Comparison of ENCODE assay signal across 18 mouse cellular contexts in the genomic region with DNA sequence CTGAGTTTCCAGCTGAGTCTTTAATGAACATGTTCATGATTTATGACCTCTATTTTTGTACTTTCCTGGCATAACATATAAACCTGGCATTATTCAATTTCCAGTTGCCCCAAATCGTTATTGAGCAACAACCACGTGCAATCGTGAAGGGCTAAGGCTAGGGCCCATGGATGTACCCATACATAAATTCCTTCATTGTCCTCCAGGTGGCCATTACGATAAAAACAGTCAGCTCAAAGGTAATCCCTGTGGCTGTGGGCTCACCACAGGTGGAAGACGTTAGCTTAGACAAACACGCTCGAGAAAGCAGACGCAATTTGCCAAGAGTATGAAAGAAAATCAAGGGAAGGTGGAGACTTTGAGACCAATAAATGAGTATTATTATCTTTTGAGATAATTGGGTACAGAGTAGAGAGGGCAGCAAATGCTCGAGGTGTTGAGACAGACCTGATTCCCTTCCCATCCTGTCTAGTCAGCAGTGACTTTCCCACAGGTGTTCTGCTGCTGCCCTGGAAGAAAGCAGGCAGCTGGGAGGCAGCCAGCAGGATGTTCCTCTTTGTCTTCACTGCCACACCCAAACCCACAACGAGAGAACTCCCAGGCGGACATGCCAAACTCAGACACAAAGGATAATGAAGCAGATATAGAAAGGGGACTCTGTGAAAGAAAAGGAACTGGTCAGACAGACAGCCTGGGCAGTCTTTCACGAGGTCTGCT.
DNase-seq lines count a peak whose midpoint lies in the region; ATAC-seq and TF ChIP-seq lines count a peak whose summit lies in the region.
"Had no signal": no experiment of that assay in that cellular context is flagged by ENCODE, and none has a peak within 500 bp of the region (broad histone marks: within the 10 kb centered on the region; RNA-seq: fewer than 3 reads in every experiment).

No protein-coding gene starts in this region.

- TF ChIP-seq RAD21 in MEL (IDR thresholded peaks at IDR 0.05; ENCODE audit: low read depth, low read length), result no peak; the same call in 1 of the 2 replicates

- no peak for ATAC-seq in embryonic facial prominence, embryonic 11.5 days (replicated peaks; ENCODE audit: insufficient number of reproducible peaks, low FRiP score, low TSS enrichment, low read depth)
- ATAC-seq in monocyte, adult 5-6 weeks (replicated peaks; ENCODE audit: insufficient number of reproducible peaks, low FRiP score, low TSS enrichment, poor library complexity, severe bottlenecking), result 0 out of 2 replicates have a peak, but pooled peaks have one; percentile 13
- ATAC-seq in forebrain, embryonic 13.5 days, result no peak
- ATAC-seq: midbrain, embryonic 15.5 days had no signal

- H3K9ac ChIP-seq in embryonic facial prominence, embryonic 11.5 days (replicated peaks; ENCODE audit: low read length), result no peak overlapping the region
- H3K9ac ChIP-seq in MEL (ENCODE audit: control insufficient read depth, low read depth, low read length, poor library complexity, severe bottlenecking), result no peak overlapping the region
- no peak overlapping the region for H3K9ac ChIP-seq in forebrain, embryonic 13.5 days
- H3K9ac ChIP-seq: hindbrain, embryonic 15.5 days; kidney, embryonic 15.5 days; limb, embryonic 12.5 days; liver, embryonic 15.5 days; midbrain, embryonic 15.5 days had no signal

- WGBS in embryonic facial prominence, embryonic 11.5 days, result 51% methylated on average over 12 of the region's 12 CpGs
- 56% methylated on average over 12 of the region's 12 CpGs for WGBS in embryonic facial prominence, embryonic 10.5 days
- 60% methylated on average over 12 of the region's 12 CpGs for WGBS in forebrain, embryonic 13.5 days

- no peaks in the 10 kb centered on the region for H3K79me2 ChIP-seq in MEL (ENCODE audit: control insufficient read depth, insufficient read depth, low read length, poor library complexity)

- no peak overlapping the region for H3K4me3 ChIP-seq in embryonic facial prominence, embryonic 11.5 days (ENCODE audit: low read depth, low read length)
- H3K4me3 ChIP-seq in embryonic facial prominence, embryonic 10.5 days, result no peak overlapping the region
- H3K4me3 ChIP-seq in MEL (ENCODE audit: control insufficient read depth in 1 of 2, insufficient read depth in 1 of 2, low read depth in 2 of 2, low read length in 2 of 2), result no peak overlapping the region
- H3K4me3 ChIP-seq in forebrain, embryonic 13.5 days, result no peak overlapping the region
- H3K4me3 ChIP-seq: hindbrain, embryonic 15.5 days; kidney, embryonic 15.5 days; limb, embryonic 12.5 days; liver, embryonic 15.5 days; midbrain, embryonic 15.5 days had no signal

- peak in 1 of 2 experiments; percentile 41; a peak in 3 of 4 replicates for TF ChIP-seq EP300 in MEL (IDR thresholded peaks at IDR 0.05; ENCODE audit: low read depth in 1 of 2, low read length in 2 of 2)

- no peaks in the 10 kb centered on the region for H3K4me1 ChIP-seq in embryonic facial prominence, embryonic 11.5 days (ENCODE audit: control insufficient read depth, insufficient read depth, low read length)
- peaks cover 4% of the 10 kb centered on the region; the same call in 1 of the 2 replicates for H3K4me1 ChIP-seq in embryonic facial prominence, embryonic 10.5 days
- H3K4me1 ChIP-seq in MEL (ENCODE audit: control insufficient read depth in 1 of 2, insufficient read depth in 2 of 2, low read length in 2 of 2), result peaks cover 10 to 30% of the 10 kb centered on the region in 2 experiments
- H3K4me1 ChIP-seq in forebrain, embryonic 13.5 days, result no peaks in the 10 kb centered on the region
- H3K4me1 ChIP-seq: hindbrain, embryonic 15.5 days; kidney, embryonic 15.5 days; liver, embryonic 15.5 days; midbrain, embryonic 15.5 days had no signal

- H3K27ac ChIP-seq in embryonic facial prominence, embryonic 11.5 days (replicated peaks; ENCODE audit: low read depth, low read length), result no peak overlapping the region
- no peak overlapping the region for H3K27ac ChIP-seq in embryonic facial prominence, embryonic 10.5 days (replicated peaks)
- H3K27ac ChIP-seq in MEL (ENCODE audit: control insufficient read depth, low read depth, low read length), result no peak overlapping the region
- H3K27ac ChIP-seq in forebrain, embryonic 13.5 days, result no peak overlapping the region
- H3K27ac ChIP-seq: hindbrain, embryonic 15.5 days; kidney, embryonic 15.5 days; limb, embryonic 12.5 days; liver, embryonic 15.5 days; macrophage; midbrain, embryonic 15.5 days had no signal

- H3K36me3 ChIP-seq in embryonic facial prominence, embryonic 11.5 days (replicated peaks; ENCODE audit: control insufficient read depth, insufficient read depth, low read depth, low read length), result no peaks in the 10 kb centered on the region
- no peaks in the 10 kb centered on the region for H3K36me3 ChIP-seq in embryonic facial prominence, embryonic 10.5 days (replicated peaks)
- peaks cover 0 to 36% of the 10 kb centered on the region in 2 experiments; a peak in 2 of 4 replicates for H3K36me3 ChIP-seq in MEL (ENCODE audit: control insufficient read depth in 1 of 2, insufficient read depth in 2 of 2, low read length in 2 of 2)
- H3K36me3 ChIP-seq in forebrain, embryonic 13.5 days (ENCODE audit: poor library complexity, severe bottlenecking), result no peaks in the 10 kb centered on the region
- H3K36me3 ChIP-seq: hindbrain, embryonic 15.5 days; kidney, embryonic 15.5 days; limb, embryonic 12.5 days; liver, embryonic 15.5 days; midbrain, embryonic 15.5 days had no signal

- DNase-seq in embryonic facial prominence, embryonic 11.5 days (ENCODE audit: low spot score), result peak; percentile 27
- DNase-seq in embryonic facial prominence, embryonic 10.5 days (ENCODE audit: low spot score), result no peak
- peak; percentile 79 for DNase-seq in MEL (ENCODE audit: low read depth, low spot score)
- peak; percentile 31 for DNase-seq in forelimb bud, embryonic 11.5 days (ENCODE audit: low read depth, low spot score)
- no peak for DNase-seq in adrenal gland, postnatal 25 days
- DNase-seq in heart, adult 9 months (ENCODE audit: low spot score in 2 of 2), result no peak
- DNase-seq: cerebellum, adult 11-12 months; heart, adult 18-20 months; heart, postnatal 10 days; right cerebral cortex, postnatal 25 days had no signal

- peak in 2 of 3 experiments; percentile 13 to 21; a peak in 2 of 6 replicates for TF ChIP-seq CTCF in MEL (IDR thresholded peaks at IDR 0.05 in 2 of 3, conservative IDR thresholded peaks at IDR 0.05 in 1 of 3; ENCODE audit: control insufficient read depth in 1 of 3, insufficient read depth in 1 of 3, low read depth in 2 of 3, low read length in 3 of 3, poor library complexity in 1 of 3, severe bottlenecking in 1 of 3)

- no peaks in the 10 kb centered on the region for H3K27me3 ChIP-seq in embryonic facial prominence, embryonic 11.5 days (ENCODE audit: control insufficient read depth, insufficient read depth, low read length)
- no peaks in the 10 kb centered on the region for H3K27me3 ChIP-seq in embryonic facial prominence, embryonic 10.5 days (replicated peaks; ENCODE audit: low read depth, poor library complexity, severe bottlenecking)
- H3K27me3 ChIP-seq in MEL (ENCODE audit: control insufficient read depth in 1 of 2, insufficient read depth in 2 of 2, low read length in 2 of 2), result no peaks in the 10 kb centered on the region
- no peaks in the 10 kb centered on the region for H3K27me3 ChIP-seq in forebrain, embryonic 13.5 days
- H3K27me3 ChIP-seq: hindbrain, embryonic 15.5 days; kidney, embryonic 15.5 days; limb, embryonic 12.5 days; liver, embryonic 15.5 days; midbrain, embryonic 15.5 days had no signal

- no peak overlapping the region for H3K4me2 ChIP-seq in embryonic facial prominence, embryonic 11.5 days (ENCODE audit: low read depth, low read length)
- no peak overlapping the region for H3K4me2 ChIP-seq in forebrain, embryonic 13.5 days
- H3K4me2 ChIP-seq: hindbrain, embryonic 15.5 days; kidney, embryonic 15.5 days; limb, embryonic 12.5 days; liver, embryonic 15.5 days; midbrain, embryonic 15.5 days had no signal

- H3K9me3 ChIP-seq in embryonic facial prominence, embryonic 11.5 days (replicated peaks; ENCODE audit: control insufficient read depth, low read length), result no peaks in the 10 kb centered on the region
- H3K9me3 ChIP-seq in embryonic facial prominence, embryonic 10.5 days, result no peaks in the 10 kb centered on the region
- H3K9me3 ChIP-seq in MEL (replicated peaks; ENCODE audit: insufficient read depth, low read length), result no peaks in the 10 kb centered on the region
- no peaks in the 10 kb centered on the region for H3K9me3 ChIP-seq in forebrain, embryonic 13.5 days (replicated peaks)
- H3K9me3 ChIP-seq: hindbrain, embryonic 15.5 days; kidney, embryonic 15.5 days; limb, embryonic 12.5 days; liver, embryonic 15.5 days; midbrain, embryonic 15.5 days had no signal

- no peak for TF ChIP-seq POLR2A in MEL (IDR thresholded peaks at IDR 0.05; ENCODE audit: control insufficient read depth in 1 of 2, insufficient read depth in 1 of 2, low read depth in 1 of 2, low read length in 2 of 2, poor library complexity in 1 of 2)

TF ChIP-seq in MEL, 35 proteins besides CTCF, POLR2A, EP300 and RAD21:
- TF ChIP-seq TCF12 (IDR thresholded peaks at IDR 0.05; ENCODE audit: low read depth, low read length) (0 out of 2 replicates have a peak, but pooled peaks have one; percentile 14), SIN3A (IDR thresholded peaks at IDR 0.05; ENCODE audit: low read length) (no peak), RCOR1 (IDR thresholded peaks at IDR 0.05; ENCODE audit: low read depth, low read length) (peak; percentile 46; the same call in 1 of the 2 replicates), KAT2A (conservative IDR thresholded peaks at IDR 0.05; ENCODE audit: low read depth, low read length) (no peak), POLR2AphosphoS2 (IDR thresholded peaks at IDR 0.05; ENCODE audit: low read length) (no peak), ZC3H11A (IDR thresholded peaks at IDR 0.05; ENCODE audit: low read depth, low read length) (no peak), ZNF384 (IDR thresholded peaks at IDR 0.05; ENCODE audit: low read depth, low read length) (no peak), ETS1 (IDR thresholded peaks at IDR 0.05; ENCODE audit: low read depth, low read length) (peak; percentile 71), TBP (IDR thresholded peaks at IDR 0.05; ENCODE audit: low read depth, low read length) (no peak), SMC3 (IDR thresholded peaks at IDR 0.05; ENCODE audit: low read depth, low read length) (0 out of 2 replicates have a peak, but pooled peaks have one; percentile 7), GABPA (IDR thresholded peaks at IDR 0.05; ENCODE audit: low read depth, low read length) (no peak)

Comparison
In these comparisons a context has a peak if more than half of its experiments do, and no peak if none do; other contexts are left out.
1. DNase-seq: peak in embryonic facial prominence, embryonic 11.5 days (single experiment), MEL (single experiment) and forelimb bud, embryonic 11.5 days (single experiment); none in embryonic facial prominence, embryonic 10.5 days (single experiment), adrenal gland, postnatal 25 days (single experiment) and heart, adult 9 months (0 of 2).